Mouse (Mus musculus) stomach, postnatal 0 days (tissue): ENCODE measurements at regions not wholly inside any gene's neighbourhood (a gene's known extent, or its start where the extent isn't known, plus 50 kb on each side); places are given as distances from the start of the nearest gene placed in this dataset.

Source experiments
- ATAC-seq: fragments of 200-750 bp; cut with Nextera tagmentation; 2 replicates; pipeline ENCODE4 v1.8.0; 2017; ENCODE audit not compliant: low FRiP score, low TSS enrichment
- DNase-seq: peaks from one replicate; pipeline ENCODE4 v3.0.0-alpha.2; 2016; ENCODE audit warnings: low spot score
- H3K27ac ChIP-seq: fragments of 300-500 bp; sonication (generic); replicated peaks from 2 replicates; pipeline ENCODE4 v1.5.1; 2014; ENCODE audit warnings: mild to moderate bottlenecking, control low read depth
- H3K27me3 ChIP-seq: fragments of 300-500 bp; sonication (generic); 2 replicates; pipeline ENCODE4 v1.6.1; 2014; ENCODE audit warnings: low read length; ENCODE audit not compliant: control insufficient read depth, insufficient read depth
- H3K36me3 ChIP-seq: fragments of 300-500 bp; sonication (generic); 2 replicates; pipeline ENCODE4 v1.6.1; 2014; ENCODE audit warnings: low read length, mixed read lengths; ENCODE audit not compliant: control insufficient read depth, insufficient read depth
- H3K4me1 ChIP-seq: fragments of 300-500 bp; sonication (generic); replicated peaks from 2 replicates; pipeline ENCODE4 v1.6.1; 2014; ENCODE audit warnings: antibody characterized with exemption; ENCODE audit not compliant: control insufficient read depth, insufficient read depth
- H3K4me2 ChIP-seq: fragments of 300-500 bp; sonication (generic); replicated peaks from 2 replicates; pipeline ENCODE4 v1.6.1; 2014; ENCODE audit warnings: low read depth, mild to moderate bottlenecking, control low read depth, moderate library complexity
- H3K4me3 ChIP-seq: fragments of 300-500 bp; sonication (generic); 2 replicates; pipeline ENCODE4 v1.5.1; 2014; ENCODE audit warnings: low read depth, low read length, control low read depth
- H3K9ac ChIP-seq: fragments of 300-500 bp; sonication (generic); 2 replicates; pipeline ENCODE4 v1.6.1; 2014; ENCODE audit warnings: mild to moderate bottlenecking, low read length, control low read depth, mixed read lengths
- H3K9me3 ChIP-seq: fragments of 300-500 bp; sonication (generic); 2 replicates; pipeline ENCODE4 v1.6.1; 2016; ENCODE audit warnings: low read length; ENCODE audit not compliant: control insufficient read depth
- CTCF ChIP-seq: IDR thresholded peaks from 2 replicates; pipeline ENCODE4 v1.5.1; 2016; ENCODE audit warnings: antibody characterized with exemption, low read depth, mild to moderate bottlenecking, moderate library complexity
- EP300 ChIP-seq: optimal IDR thresholded peaks from 2 replicates; pipeline ENCODE3; 2016; ENCODE audit warnings: antibody characterized with exemption
- WGBS: fragments of 180-500 bp; shearing (Covaris S2); extraction: QIAGEN DNeasy Blood & Tissue Kit; methylation state at CpG from one replicate; pipeline ENCODE4 v1.1.7; 2014; 5-methylcytosine and 5-hydroxymethylcytosine counted together

GRCm38 (mm10) chr12:42181646-42182045 lies 695.4 kb upstream of the Lrrn3 start:
- Histone ChIP-seq H3K9ac (no peak overlapping the region), H3K9me3 (no peaks in the 10 kb centered on the region), H3K4me3 (no peak overlapping the region), H3K27ac (no peak overlapping the region), H3K4me1 (no peaks in the 10 kb centered on the region), H3K27me3 (no peaks in the 10 kb centered on the region), H3K36me3 (no peaks in the 10 kb centered on the region), H3K4me2 (no peak overlapping the region)
- TF ChIP-seq CTCF (no peak), EP300 (no peak)
- ATAC-seq (no peak), DNase-seq (no peak)
- WGBS, result 64% methylated on average over 1 of the region's 1 CpGs

- WGBS, result 50% methylated on average over 1 of the region's 1 CpGs
- no peak for TF ChIP-seq CTCF
- no peak for TF ChIP-seq EP300
- Histone ChIP-seq H3K27me3 (no peaks in the 10 kb centered on the region), H3K4me2 (no peak overlapping the region), H3K36me3 (no peaks in the 10 kb centered on the region), H3K4me3 (no peak overlapping the region), H3K4me1 (no peaks in the 10 kb centered on the region), H3K9ac (no peak overlapping the region), H3K27ac (no peak overlapping the region), H3K9me3 (no peaks in the 10 kb centered on the region)
- DNase-seq, result no peak
- ATAC-seq, result no peak
Measured at GRCm38 (mm10) chr12:42179947-42180669, 693.9 kb upstream of the Lrrn3 start.

GRCm38 (mm10) chr12:42147971-42148370 lies 661.7 kb upstream of the Lrrn3 start:
- Histone ChIP-seq H3K9ac (no peak overlapping the region), H3K27me3 (no peaks in the 10 kb centered on the region), H3K4me1 (no peaks in the 10 kb centered on the region), H3K9me3 (no peaks in the 10 kb centered on the region), H3K36me3 (no peaks in the 10 kb centered on the region), H3K27ac (no peak overlapping the region), H3K4me2 (no peak overlapping the region), H3K4me3 (no peak overlapping the region)
- no peak for TF ChIP-seq EP300
- TF ChIP-seq CTCF, result no peak
- WGBS, result 87% methylated on average over 4 of the region's 4 CpGs
- no peak for ATAC-seq
- DNase-seq, result no peak

GRCm38 (mm10) chr12:42138694-42139442 lies 652.6 kb upstream of the Lrrn3 start:
- no peak overlapping the region for H3K9ac ChIP-seq
- H3K27me3 ChIP-seq, result no peaks in the 10 kb centered on the region
- ATAC-seq (no peak), DNase-seq (no peak)
- H3K4me2 ChIP-seq, result no peak overlapping the region
- H3K4me1 ChIP-seq, result no peaks in the 10 kb centered on the region
- no peak overlapping the region for H3K4me3 ChIP-seq
- no peaks in the 10 kb centered on the region for H3K9me3 ChIP-seq
- H3K36me3 ChIP-seq, result no peaks in the 10 kb centered on the region
- WGBS, result 65% methylated on average over 3 of the region's 3 CpGs
- TF ChIP-seq CTCF (no peak), EP300 (no peak)
- no peak overlapping the region for H3K27ac ChIP-seq

- Histone ChIP-seq H3K9ac (no peak overlapping the region), H3K4me3 (no peak overlapping the region), H3K27ac (no peak overlapping the region), H3K36me3 (no peaks in the 10 kb centered on the region), H3K4me2 (no peak overlapping the region), H3K27me3 (no peaks in the 10 kb centered on the region), H3K9me3 (no peaks in the 10 kb centered on the region), H3K4me1 (no peaks in the 10 kb centered on the region)
- DNase-seq (no peak), ATAC-seq (no peak)
- no peak for TF ChIP-seq EP300
- TF ChIP-seq CTCF, result no peak
- 73% methylated on average over 5 of the region's 5 CpGs for WGBS
Measured at GRCm38 (mm10) chr12:42138177-42138576, 651.9 kb upstream of the Lrrn3 start.

- H3K9ac ChIP-seq, result no peak overlapping the region
Measured at GRCm38 (mm10) chr12:42137764-42138163, 651.5 kb upstream of the Lrrn3 start.

More at GRCm38 (mm10) chr12:42137764-42138163, 651.5 kb upstream of the Lrrn3 start:
- no peak overlapping the region for H3K4me3 ChIP-seq
- H3K27me3 ChIP-seq, result no peaks in the 10 kb centered on the region
- no peak for DNase-seq
- 54% methylated on average over 5 of the region's 5 CpGs for WGBS
- no peak overlapping the region for H3K27ac ChIP-seq
- H3K4me1 ChIP-seq, result no peaks in the 10 kb centered on the region
- no peak for ATAC-seq
- H3K9me3 ChIP-seq, result no peaks in the 10 kb centered on the region
- no peaks in the 10 kb centered on the region for H3K36me3 ChIP-seq
- no peak overlapping the region for H3K4me2 ChIP-seq
- TF ChIP-seq CTCF, result no peak
- TF ChIP-seq EP300, result no peak
